Mouse (Mus musculus) gastrocnemius, postnatal 10 days (tissue): ENCODE measurements around the gene Psmd5. TPM values are rescaled to one million over a fixed set of nuclear protein-coding genes. Genes with fewer than 3 reads are reported as not detected.
"Not testable (repeated sequence)": the region's sequence is repeated elsewhere in the genome, so short reads cannot be mapped to it uniquely, and the experiment has no call there.

ENCODE experiments used
- DNase-seq: peaks from one replicate; pipeline ENCODE4 v3.0.0; 2021; ENCODE audit warnings: mixed read lengths
- total RNA-seq, 2 experiments: library from RNA; stranded (reverse); gene quantifications; 2 replicates each; pipeline ENCODE4 v1.2.3; 2021

Psmd5 gene
- total RNA-seq, 2 experiments from 2014 or later = 15.4 to 22.4 TPM

- no peak for DNase-seq
Measured at GRCm38 (mm10) chr2:34826460-34827231, 48.1 kb downstream of the Psmd5 start.

GRCm38 (mm10) chr2:34825827-34826459 lies 48.8 kb downstream of the Psmd5 start, which contains the start of gene Fbxw2:
Fbxw2 (minus strand) TSS chr2:34826311.
- peak; percentile 92 for DNase-seq

DNA sequence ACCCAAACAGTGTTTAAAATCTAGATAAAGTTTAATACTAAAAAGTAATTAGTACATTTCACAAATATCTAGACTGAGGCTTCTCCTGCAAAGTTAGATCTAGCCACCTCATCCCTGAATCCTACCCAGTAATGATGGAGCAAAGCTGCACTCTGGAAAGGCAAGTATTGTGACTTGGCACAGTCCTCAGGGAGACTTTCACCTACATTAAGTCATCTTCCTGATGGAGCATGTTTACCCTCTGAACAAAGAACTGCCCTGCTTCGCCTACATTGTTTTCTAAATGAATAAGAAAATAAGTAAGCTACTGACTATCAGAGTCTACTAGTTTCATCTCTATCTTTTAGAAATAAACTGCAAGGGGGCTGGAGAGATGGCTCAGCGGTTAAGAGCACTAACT lies 56.3 kb downstream of the Psmd5 start:
- DNase-seq = no peak

DNA sequence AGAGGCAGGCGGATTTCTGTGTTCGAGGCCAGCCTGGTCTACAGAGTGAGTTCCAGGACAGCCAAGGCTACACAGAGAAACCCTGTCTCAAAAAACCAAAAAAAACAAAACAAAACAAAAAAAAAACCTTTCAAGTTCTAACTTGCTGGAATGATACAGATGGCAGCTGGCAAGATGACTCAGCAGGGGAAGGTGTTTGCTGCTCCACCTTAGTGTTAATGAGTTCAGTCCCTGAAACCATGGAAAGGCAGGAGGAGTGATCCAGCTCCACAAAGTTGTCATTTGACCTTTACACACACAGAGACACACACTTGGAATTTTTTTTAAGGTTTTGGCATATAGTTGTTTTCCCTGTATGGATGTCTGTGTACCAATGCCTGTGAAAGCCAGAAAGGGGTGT lies 58.9 kb downstream of the Psmd5 start:
- not testable (repeated sequence) for DNase-seq

DNA sequence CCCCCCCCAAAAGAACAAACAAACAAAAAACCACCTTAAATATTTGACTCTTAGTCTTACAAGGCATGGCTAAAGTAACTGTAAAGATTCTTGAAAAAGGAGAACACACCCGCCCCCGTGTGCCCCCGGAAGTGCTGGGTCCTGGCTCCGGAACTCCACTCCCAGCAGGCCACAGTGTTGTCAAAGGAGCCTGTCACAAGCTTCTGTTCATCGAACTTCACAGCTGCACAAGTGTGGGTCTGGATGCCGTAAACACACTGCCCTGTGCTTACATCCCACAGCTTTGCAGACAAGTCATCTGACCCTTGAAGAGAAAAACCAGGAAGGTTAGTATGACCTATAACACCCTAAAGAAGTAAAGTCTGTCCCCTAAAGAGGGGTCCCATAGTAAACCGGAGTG lies 62.1 kb downstream of the Psmd5 start:
- no peak for DNase-seq

DNA sequence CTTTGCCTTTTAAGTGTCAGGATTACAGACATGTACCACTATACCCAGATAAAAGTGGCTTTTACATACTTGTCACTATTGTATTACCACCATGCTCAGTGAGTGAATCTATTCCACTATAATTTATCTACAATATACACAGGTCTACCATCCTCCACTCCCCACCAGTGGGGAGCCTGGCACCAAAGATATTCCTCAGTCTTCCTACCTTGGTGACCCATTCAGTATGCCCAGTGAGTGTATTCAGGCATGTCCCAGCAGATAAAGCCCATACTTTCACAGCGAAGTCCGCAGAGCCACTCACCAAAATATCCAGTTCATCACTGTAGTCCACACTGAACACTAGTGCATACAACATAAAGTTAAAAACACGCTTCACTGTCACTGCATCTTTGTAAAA lies 64.0 kb downstream of the Psmd5 start:
- no peak for DNase-seq

DNA sequence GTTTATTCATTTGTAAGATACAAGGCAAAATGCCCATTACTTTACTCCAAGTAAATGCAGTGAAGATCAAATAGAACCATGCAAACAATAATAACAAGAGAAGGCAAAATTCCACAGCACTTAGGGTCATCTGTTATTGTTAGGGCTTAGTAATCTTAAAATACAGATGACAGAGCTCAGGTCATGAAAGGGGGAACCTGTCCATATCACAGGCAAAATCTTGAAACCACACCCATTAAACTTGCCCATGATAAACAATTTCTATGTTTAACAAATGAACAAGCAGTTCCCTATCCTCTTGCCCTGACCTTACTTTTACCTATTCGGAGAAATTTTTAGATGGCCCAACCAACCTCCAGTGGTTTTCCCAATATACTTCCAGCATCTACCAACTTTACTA lies 65.2 kb downstream of the Psmd5 start:
- no peak for DNase-seq

DNA sequence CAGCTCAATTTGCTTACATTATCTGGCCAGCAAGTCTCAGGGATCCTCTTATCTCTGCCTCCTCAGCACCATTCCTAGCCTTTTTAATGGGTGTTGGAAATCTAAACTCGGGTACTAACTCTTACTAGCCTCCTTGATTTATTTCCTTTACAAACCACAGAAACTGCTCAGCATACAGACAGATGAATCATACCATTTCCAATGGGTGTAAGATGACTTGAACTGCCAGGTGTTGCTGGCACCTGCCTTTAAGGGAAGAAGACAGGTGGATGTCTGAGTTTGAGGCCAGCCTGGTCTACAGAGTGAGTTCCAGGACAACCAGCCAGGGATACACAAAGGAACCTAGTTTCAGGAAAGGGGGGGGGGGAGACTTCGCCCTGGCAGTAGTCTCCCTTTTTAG lies 66.7 kb downstream of the Psmd5 start:
- no peak for DNase-seq

- DNase-seq = no peak
Measured at GRCm38 (mm10) chr2:34805364-34805950, 69.3 kb downstream of the Psmd5 start.

- no peak for DNase-seq
Measured at GRCm38 (mm10) chr2:34804815-34805214, 70.0 kb downstream of the Psmd5 start.

DNA sequence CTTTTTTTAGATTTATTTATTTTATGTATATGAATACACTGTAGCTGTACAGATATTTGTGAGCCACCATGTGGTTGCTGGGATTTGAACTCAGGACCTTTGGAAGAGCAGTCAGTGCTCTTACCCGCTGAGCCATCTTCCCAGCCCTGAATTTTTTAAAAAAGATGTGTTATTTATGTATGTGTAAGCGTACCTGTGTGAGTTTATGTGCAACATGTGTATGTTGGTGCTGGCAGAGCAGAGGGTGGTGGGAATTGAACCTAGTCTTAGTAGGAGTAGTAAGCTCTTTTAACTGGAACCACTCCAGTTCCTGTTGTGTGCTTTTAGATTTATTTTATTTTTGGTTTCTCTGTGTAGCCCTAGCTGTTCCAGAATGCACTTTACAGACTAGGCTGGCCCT lies 70.6 kb downstream of the Psmd5 start:
- no peak for DNase-seq

GRCm38 (mm10) chr2:34803746-34804145 lies 71.0 kb downstream of the Psmd5 start:
- DNase-seq = no peak

- DNase-seq = not testable (repeated sequence)
Measured at GRCm38 (mm10) chr2:34802565-34803245, 72.1 kb downstream of the Psmd5 start.

DNA sequence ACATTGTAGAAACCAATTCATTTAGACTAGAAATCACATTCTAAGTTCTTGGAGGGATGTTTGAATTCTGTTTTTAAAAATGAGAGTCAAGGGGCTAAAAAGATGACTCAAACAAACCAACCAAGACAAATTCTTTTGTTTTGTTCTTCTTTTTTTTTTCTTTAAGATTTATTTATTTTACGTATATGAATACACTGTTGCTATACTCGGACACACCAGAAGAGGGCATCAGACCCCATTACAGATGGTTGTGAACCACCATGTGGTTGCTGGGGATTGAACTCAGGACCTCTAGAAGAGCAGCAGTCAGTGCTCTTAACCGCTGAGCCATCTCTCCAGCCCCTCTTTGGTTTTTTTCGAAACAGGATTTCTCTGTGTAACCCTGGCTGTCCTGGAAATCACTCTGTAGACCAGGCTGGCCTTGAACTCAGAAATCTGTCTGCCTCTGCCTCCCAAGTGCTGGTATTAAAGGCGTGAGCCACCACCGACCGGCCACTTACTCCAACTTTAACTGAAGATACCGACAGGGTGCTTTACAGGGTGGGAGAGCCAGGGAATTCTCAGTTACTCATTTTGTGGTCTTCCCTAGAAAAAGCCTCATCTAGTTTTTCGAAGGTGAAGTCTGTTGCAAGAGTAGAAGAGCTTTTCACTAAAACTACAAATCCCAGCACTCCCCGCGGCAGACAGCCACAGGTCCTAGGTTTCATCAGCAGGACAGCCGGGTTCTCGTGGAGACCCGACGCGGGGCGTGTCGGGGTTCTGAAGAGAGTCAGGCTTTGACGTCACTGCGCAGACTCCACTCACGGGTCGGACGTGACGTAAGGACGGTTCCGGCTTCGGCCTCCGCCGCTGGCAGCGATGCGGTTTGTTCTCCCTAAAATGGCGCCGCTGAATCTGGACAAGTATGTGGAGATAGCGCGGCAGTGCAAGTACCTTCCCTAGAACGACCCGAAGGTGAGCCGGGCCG lies 73.0 kb downstream of the Psmd5 start:
- DNase-seq = peak; percentile 94

- no peak for DNase-seq
Measured at GRCm38 (mm10) chr2:34800371-34800770, 74.4 kb downstream of the Psmd5 start.

Other genes with a start within 250 kb of the Psmd5 start
- 10 to 100 TPM; 37.7 to 46.4 TPM for gene Gapvd1, start 119.7 kb downstream of the Psmd5 start, total RNA-seq
- 100 to 1,000 TPM; 187 to 207 TPM for gene Hspa5, start 103.0 kb downstream of the Psmd5 start, total RNA-seq
- 1 to 10 TPM; 8.8 to 10.0 TPM for gene Rabepk, start 75.1 kb downstream of the Psmd5 start, total RNA-seq
- gene Fbxw2, start 48.7 kb downstream of the Psmd5 start, total RNA-seq = 10 to 100 TPM; 46.6 to 48.1 TPM
- not detected for gene Gm34653, start 42.0 kb downstream of the Psmd5 start, total RNA-seq
- gene Cutal, start 572 bp downstream of the Psmd5 start, total RNA-seq = under 1 TPM in 1 of 2 experiments, not detected in 1; 0.45 TPM
- gene Phf19, start 39.1 kb upstream of the Psmd5 start, total RNA-seq = 1 to 10 TPM; 3.9 to 4.7 TPM
- gene Traf1, start 86.8 kb upstream of the Psmd5 start, total RNA-seq = 1 to 10 TPM in 1 of 2 experiments, under 1 TPM in 1; 0.85 to 2.6 TPM
- under 1 TPM in 1 of 2 experiments, not detected in 1; 0.18 TPM for gene Hc, start 186.5 kb upstream of the Psmd5 start, total RNA-seq
- under 1 TPM in 1 of 2 experiments, not detected in 1; 0.38 TPM for gene AI182371, start 226.6 kb upstream of the Psmd5 start, total RNA-seq
- 1 to 10 TPM; 7.7 to 9.8 TPM for gene Cntrl, start 234.5 kb upstream of the Psmd5 start, total RNA-seq